Mouse (Mus musculus) ES-Bruce4 (cell line): ENCODE results near the gene Klhl21. TPM values are rescaled to one million over a fixed set of nuclear protein-coding genes. Genes with fewer than 3 reads are reported as not detected.
A peak's percentile ranks its signal among the peaks of the same experiment; 100 is the strongest.

ENCODE experiments used
- H3K27ac ChIP-seq: 2 replicates; pipeline ENCODE4 v1.5.1; 2012; ENCODE audit warnings: low read length, inconsistent platforms; ENCODE audit not compliant: insufficient read depth
- H3K27me3 ChIP-seq: 2 replicates; pipeline ENCODE4 v1.6.1; 2012; ENCODE audit warnings: mild to moderate bottlenecking, low read length, inconsistent platforms; ENCODE audit not compliant: control insufficient read depth, poor library complexity, insufficient read depth, severe bottlenecking
- H3K36me3 ChIP-seq: 2 replicates; pipeline ENCODE4 v1.6.1; 2012; ENCODE audit warnings: inconsistent platforms, mild to moderate bottlenecking, low read length, moderate library complexity; ENCODE audit not compliant: control insufficient read depth, poor library complexity, insufficient read depth, severe bottlenecking
- H3K4me1 ChIP-seq: one replicate; pipeline ENCODE4 v1.8.1; 2011; ENCODE audit warnings: low read length; ENCODE audit not compliant: control insufficient read depth, insufficient read depth
- H3K4me3 ChIP-seq: 2 replicates; pipeline ENCODE4 v1.5.1; 2011; ENCODE audit warnings: low read depth, mild to moderate bottlenecking, low read length
- H3K9ac ChIP-seq: 2 replicates; pipeline ENCODE4 v1.6.1; 2012; ENCODE audit warnings: low read depth, mild to moderate bottlenecking, inconsistent platforms; ENCODE audit not compliant: poor library complexity, severe bottlenecking
- H3K9me3 ChIP-seq: replicated peaks from 2 replicates; pipeline ENCODE4 v1.6.1; 2012; ENCODE audit warnings: mild to moderate bottlenecking, low read length, inconsistent platforms; ENCODE audit not compliant: control insufficient read depth, poor library complexity, insufficient read depth, severe bottlenecking
- CTCF ChIP-seq: IDR thresholded peaks from one replicate; pipeline ENCODE4 v1.8.1; 2011; ENCODE audit warnings: low read depth, low read length
- EP300 ChIP-seq: IDR thresholded peaks from 2 replicates; pipeline ENCODE4 v1.6.1; 2011; ENCODE audit warnings: low read depth, low read length; ENCODE audit not compliant: insufficient read depth
- POLR2A ChIP-seq: IDR thresholded peaks from one replicate; pipeline ENCODE4 v1.8.1; 2011; ENCODE audit warnings: low read length; ENCODE audit not compliant: insufficient read depth
- polyA plus RNA-seq: library from polyadenylated mRNA; stranded (reverse); fragments of >200 nt; gene quantifications from 2 replicates; pipeline ENCODE4 v1.2.4, GENCODE M21; 2011; ENCODE audit warnings: low read depth; ENCODE audit not compliant: missing spikeins, insufficient read depth, insufficient read length

Gene Klhl21
- polyA plus RNA-seq, 1 experiment, result 24.0 TPM

DNA sequence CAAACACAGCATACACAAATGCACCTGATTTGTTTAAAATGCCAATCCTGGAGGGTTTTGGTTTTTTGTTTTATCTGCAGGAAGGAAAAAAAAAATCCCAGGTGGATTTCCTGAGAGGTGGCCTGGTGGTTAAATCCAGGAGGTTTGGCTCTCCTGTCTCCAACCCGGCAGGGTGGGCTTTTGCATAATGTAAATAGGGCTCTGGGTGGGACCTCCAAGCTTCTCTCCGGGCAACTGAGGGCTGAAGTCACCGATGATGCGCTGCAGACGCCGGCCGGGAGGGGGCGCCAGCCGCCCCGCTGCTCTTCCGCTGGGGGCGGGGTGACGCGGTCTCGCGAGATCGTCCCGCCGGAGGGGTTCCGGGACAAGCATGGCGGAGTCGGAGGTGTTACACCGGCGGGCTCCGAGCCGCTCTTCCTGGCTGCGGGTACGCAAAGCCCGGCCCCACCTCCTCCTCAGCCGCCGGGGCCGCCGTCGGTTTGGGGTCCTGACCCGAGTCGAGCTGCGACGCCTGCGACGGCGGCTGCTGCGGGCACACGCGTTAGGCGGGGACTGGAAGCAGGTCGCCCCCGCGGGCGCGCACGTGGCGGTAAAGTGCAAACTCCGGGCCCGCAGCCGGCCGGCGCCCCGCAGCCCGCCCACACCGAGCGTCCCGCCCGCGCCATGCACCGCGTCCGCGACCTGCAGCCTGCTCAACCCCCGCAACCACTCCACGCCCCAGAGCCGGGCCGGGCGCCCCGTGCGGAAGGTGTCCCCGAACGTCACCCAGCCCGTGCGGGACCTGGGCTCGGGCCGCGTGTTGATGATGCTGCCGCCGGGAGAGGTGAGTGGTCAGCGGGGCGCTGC lies 30.6 kb downstream of the Klhl21 start, which contains the start of gene Nol9:
Gene Nol9 (plus strand): TSS at position 337 of the 846 bp plus-strand sequence.
- Histone ChIP-seq H3K27ac (peak within 1 kb of the TSS; percentile 63), H3K27me3 (no peaks in the 10 kb centered on the region), H3K4me1 (peaks cover 10% of the 10 kb centered on the region), H3K9ac (peak within 1 kb of the TSS; percentile 92), H3K4me3 (peak within 1 kb of the TSS; percentile 92), H3K36me3 (peaks cover 24% of the 10 kb centered on the region), H3K9me3 (no peaks in the 10 kb centered on the region)
- TF ChIP-seq CTCF (peak; percentile 82), POLR2A (no peak)

- peak overlapping the region; percentile 92 for H3K9ac ChIP-seq
- H3K4me1 ChIP-seq, result peaks cover 10% of the 10 kb centered on the region
- H3K36me3 ChIP-seq, result peaks cover 29% of the 10 kb centered on the region
- no peaks in the 10 kb centered on the region for H3K9me3 ChIP-seq
- H3K27ac ChIP-seq, result no peak overlapping the region
- peak overlapping the region; percentile 92 for H3K4me3 ChIP-seq
- TF ChIP-seq CTCF (no peak), POLR2A (no peak), EP300 (no peak)
- no peaks in the 10 kb centered on the region for H3K27me3 ChIP-seq
Measured at GRCm38 (mm10) chr4:152039831-152040310, 31.3 kb downstream of the Klhl21 start.

DNA sequence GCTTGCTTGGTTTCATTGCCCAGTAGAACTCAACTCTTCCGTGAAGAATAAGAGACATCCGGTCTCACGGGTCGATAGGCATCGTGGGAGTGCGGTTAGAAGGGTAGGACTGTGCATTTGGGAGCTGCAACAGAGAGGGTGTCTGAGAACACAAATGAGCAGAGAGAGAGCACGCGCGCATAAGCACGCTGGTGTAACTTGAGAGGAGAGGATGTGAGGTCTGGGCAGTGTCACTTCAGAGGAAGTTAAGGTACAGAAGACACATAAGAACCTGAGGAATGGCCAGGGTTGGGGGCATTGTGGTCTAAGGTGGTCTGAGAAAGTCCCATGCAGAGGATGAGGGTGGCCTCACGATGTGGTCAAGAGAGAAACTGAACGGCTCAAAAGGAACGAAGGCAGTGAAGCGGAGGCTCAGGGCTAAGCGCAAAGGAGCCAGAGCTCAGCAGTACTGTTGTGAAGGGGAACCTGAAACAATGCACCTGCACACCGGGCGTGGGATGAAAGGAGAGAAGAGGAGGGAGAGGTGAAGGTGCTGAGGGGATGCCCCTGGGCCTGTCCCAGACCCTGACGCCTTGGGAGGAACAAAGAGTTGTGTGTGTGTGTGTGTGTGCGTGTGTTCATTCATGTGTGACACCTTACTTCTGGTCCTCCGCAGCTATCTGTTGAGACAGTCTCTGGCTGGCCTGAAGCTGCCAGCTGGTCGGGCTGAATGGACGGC lies 33.5 kb downstream of the Klhl21 start:
- H3K9me3 ChIP-seq, result no peaks in the 10 kb centered on the region
- no peak overlapping the region for H3K4me3 ChIP-seq
- H3K27ac ChIP-seq, result no peak overlapping the region

GRCm38 (mm10) chr4:152043171-152043570 lies 34.6 kb downstream of the Klhl21 start:
- H3K27me3 ChIP-seq, result no peaks in the 10 kb centered on the region
- H3K9ac ChIP-seq, result no peak overlapping the region
- TF ChIP-seq CTCF (no peak), EP300 (no peak), POLR2A (no peak)
- no peak overlapping the region for H3K4me3 ChIP-seq
- peaks cover 10% of the 10 kb centered on the region for H3K4me1 ChIP-seq
- no peak overlapping the region for H3K27ac ChIP-seq
- no peaks in the 10 kb centered on the region for H3K9me3 ChIP-seq
- H3K36me3 ChIP-seq, result peaks cover 61% of the 10 kb centered on the region

More for the DNA sequence above, 33.5 kb downstream of the Klhl21 start:
- no peak for TF ChIP-seq CTCF
- no peak for TF ChIP-seq EP300
- no peak for TF ChIP-seq POLR2A
- Histone ChIP-seq H3K27me3 (no peaks in the 10 kb centered on the region), H3K9ac (no peak overlapping the region), H3K36me3 (peaks cover 50% of the 10 kb centered on the region), H3K4me1 (peaks cover 10% of the 10 kb centered on the region)

DNA sequence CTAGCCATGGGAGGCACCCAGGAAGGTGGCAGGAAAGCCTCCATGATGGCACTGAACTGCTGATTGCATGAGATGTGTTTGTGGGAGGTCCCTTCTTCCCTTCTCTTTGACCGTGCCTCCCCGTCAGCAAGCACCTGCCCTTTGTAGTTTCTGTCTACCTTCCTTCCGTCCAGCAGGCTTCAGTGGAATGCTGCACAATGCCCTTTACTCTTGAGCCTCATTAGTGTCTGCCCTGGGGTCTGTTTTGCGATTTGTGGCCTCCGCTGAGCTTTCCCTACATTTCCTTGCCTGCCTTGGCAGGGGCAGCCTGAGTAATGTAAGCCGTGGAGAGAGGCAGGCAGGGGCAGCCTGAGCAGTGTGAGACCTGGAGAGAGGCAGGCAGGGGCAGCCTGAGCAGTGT lies 36.0 kb downstream of the Klhl21 start:
- Histone ChIP-seq H3K27me3 (no peaks in the 10 kb centered on the region), H3K9ac (no peak overlapping the region), H3K4me1 (peaks cover 6% of the 10 kb centered on the region), H3K4me3 (no peak overlapping the region), H3K36me3 (peaks cover 73% of the 10 kb centered on the region), H3K27ac (no peak overlapping the region), H3K9me3 (no peaks in the 10 kb centered on the region)
- TF ChIP-seq CTCF, result no peak
- TF ChIP-seq EP300, result no peak
- TF ChIP-seq POLR2A, result no peak
